Mouse (Mus musculus): ENCODE measurements around the gene Epha10. TPM values are rescaled to one million over a fixed set of nuclear protein-coding genes. Genes with fewer than 3 reads are reported as not detected.

Epha10 gene
- total RNA-seq, 1 experiment from 2014 or later, result not detected

DNA sequence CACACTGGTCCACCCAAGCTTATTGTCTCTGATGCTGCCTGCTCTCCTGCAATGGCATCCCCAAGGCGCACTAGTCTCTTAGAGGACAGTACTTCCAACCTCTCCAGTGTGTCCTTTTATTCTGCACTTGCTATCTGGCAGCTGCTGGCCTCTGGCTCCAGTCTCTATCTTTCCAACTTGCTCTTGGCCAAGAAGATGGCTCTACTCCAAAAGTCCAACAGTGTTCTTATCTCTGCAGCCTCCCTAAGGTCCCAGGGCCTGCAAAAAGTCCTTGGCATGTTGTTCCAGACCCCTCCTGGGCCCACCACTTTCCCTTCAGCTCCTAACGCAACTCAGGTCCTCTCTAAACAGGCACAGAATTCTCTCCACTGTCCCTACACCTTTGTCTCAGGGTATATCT lies 76.6 kb downstream of the Epha10 start:
- no peak for ATAC-seq (replicated peaks; ENCODE audit: insufficient number of reproducible peaks, low FRiP score, low TSS enrichment, poor library complexity, severe bottlenecking)

DNA sequence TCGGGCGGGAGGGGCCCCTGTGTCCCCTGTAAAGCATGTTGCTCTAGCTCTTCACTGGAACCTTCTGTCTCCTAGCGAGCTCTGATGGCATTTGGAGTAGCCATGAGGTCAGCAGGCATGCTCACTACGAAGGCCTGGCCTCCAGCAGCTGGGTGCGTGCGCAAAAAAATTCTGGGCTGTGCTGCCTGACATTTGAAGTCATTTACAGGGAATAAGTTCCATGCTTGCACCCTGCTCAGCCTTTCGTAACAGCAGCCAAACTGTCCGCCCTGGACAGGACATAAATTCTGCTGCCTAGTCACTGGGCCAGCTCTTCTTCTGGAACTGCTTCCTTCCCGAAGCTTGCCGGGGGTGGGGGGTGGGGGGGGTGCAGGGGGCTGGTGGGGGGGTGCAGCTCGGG lies 78.4 kb downstream of the Epha10 start:
- no peak for ATAC-seq (replicated peaks; ENCODE audit: insufficient number of reproducible peaks, low FRiP score, low TSS enrichment, poor library complexity, severe bottlenecking)

DNA sequence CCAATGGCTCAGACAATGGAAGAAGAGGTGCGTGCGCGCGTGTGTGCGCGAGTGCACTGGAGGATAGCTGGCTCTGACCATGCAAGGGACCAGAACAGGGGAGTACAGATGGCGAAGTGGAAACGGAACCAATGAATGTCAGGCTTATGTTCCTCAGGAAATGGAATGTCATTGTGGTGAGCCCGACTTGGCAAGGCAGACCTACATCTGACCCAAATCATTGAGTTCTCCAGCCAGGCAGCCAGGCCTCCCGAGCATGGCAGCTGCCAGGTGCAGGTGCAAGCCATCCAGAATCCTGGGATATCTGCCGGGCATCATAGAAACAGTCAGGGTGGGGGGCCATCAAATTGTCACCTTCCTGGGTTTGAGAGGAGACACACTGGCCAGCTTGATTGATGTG lies 80.2 kb downstream of the Epha10 start:
- no peak for ATAC-seq (replicated peaks; ENCODE audit: insufficient number of reproducible peaks, low FRiP score, low TSS enrichment, poor library complexity, severe bottlenecking)

DNA sequence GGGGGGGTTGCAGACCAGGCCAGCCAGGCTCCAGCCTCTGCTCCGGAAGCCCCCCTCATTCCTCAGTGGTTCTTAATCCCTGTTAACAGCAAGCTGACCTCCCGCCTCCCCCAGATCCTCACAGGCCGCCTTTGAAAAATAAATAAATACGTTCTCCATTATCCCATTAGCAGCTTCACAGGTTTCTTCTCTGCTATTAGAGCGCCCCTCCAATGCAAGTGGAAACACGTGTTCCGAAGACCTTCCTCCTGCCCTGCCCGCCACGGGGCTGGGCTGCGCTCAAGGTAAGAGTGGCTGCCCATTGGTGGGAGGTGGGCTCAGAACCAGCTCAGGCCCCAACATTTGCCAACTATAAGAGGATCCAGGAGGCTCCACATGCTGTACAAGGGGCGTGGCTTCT lies 81.9 kb downstream of the Epha10 start:
- ATAC-seq (replicated peaks; ENCODE audit: insufficient number of reproducible peaks, low FRiP score, low TSS enrichment, poor library complexity, severe bottlenecking), result no peak

DNA sequence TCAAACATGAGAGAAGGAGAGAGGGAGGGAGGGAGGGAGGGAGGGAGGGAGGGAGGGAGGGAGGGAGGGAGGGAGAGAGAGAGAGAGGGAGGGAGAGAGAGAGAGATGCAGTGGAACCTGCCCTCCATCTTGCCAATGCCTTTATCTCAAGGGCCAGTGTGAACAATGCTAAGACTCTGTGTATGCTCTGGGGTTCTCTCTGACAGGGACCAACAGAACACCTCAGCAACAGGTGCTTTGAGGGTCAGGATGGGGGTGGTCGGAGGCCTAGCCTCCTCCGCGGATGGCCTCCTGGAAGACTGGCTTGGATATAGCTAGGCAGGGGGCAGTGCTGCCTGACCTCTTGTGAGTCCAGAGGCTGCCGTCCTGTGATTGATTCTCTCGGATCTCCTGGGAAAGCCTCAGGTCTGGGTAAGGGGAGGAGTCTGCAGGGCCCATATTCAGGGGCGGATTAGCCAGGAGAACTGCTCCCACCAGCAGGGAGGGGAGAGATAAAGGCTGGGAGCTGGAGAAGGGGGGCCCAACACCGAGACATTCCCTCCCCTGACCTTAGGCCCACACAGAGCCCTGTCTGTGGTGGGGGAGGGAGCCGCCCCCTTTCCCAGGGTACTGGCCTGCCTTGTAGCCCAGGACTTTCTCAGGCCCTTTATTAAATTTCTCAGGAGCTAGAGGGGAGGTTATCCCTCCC lies 84.4 kb downstream of the Epha10 start:
- ATAC-seq (replicated peaks; ENCODE audit: insufficient number of reproducible peaks, low FRiP score, low TSS enrichment, poor library complexity, severe bottlenecking), result no peak

Other genes starting within 250 kb of the Epha10 start
- gene Pou3f1, start 224.1 kb upstream of the Epha10 start, total RNA-seq (2017), result not detected in 3 replicates
- 28.4 to 46.7 TPM (median 36.0 TPM) in 3 replicates for gene Utp11, start 187.3 kb upstream of the Epha10 start, total RNA-seq (2017)
- gene Fhl3, start 180.2 kb upstream of the Epha10 start, total RNA-seq (2017), result 0.76 to 5.1 TPM in 2 of 3 replicates, not detected in the other
- 67.5 to 99.3 TPM (median 98.8 TPM) in 3 replicates for gene Sf3a3, start 166.1 kb upstream of the Epha10 start, total RNA-seq (2017)
- 30.2 to 90.4 TPM (median 33.8 TPM) in 3 replicates for gene Inpp5b, start 139.0 kb upstream of the Epha10 start, total RNA-seq (2017)
- gene Mtf1, start 78.8 kb upstream of the Epha10 start, total RNA-seq (2017), result 33.8 to 50.2 TPM (median 34.0 TPM) in 3 replicates
- 28.9 to 39.6 TPM (median 38.2 TPM) in 3 replicates for gene Yrdc, start 30.2 kb upstream of the Epha10 start, total RNA-seq (2017)
- gene 1110065P20Rik, start 29.7 kb upstream of the Epha10 start, total RNA-seq (2017), result 5.5 to 6.7 TPM (median 6.5 TPM) in 3 replicates
- gene Maneal, start 18.7 kb upstream of the Epha10 start, total RNA-seq (2017), result 0.53 to 0.76 TPM in 2 of 3 replicates, not detected in the other
- 13.3 to 21.1 TPM (median 17.5 TPM) in 3 replicates for gene 9930104L06Rik, start 56.1 kb downstream of the Epha10 start, total RNA-seq (2017)
- 1.3 to 2.7 TPM (median 2.0 TPM) in 3 replicates for gene Cdca8, start 58.4 kb downstream of the Epha10 start, total RNA-seq (2017)
- gene Rspo1, start 105.5 kb downstream of the Epha10 start, total RNA-seq (2017), result not detected in 3 replicates
- gene Gnl2, start 135.7 kb downstream of the Epha10 start, total RNA-seq (2017), result 115 to 144 TPM (median 122 TPM) in 3 replicates
- 0.43 TPM in 1 of 3 replicates, not detected in the others for gene Dnali1, start 184.8 kb downstream of the Epha10 start, total RNA-seq (2017)
- 26.6 to 40.5 TPM (median 35.0 TPM) in 3 replicates for gene Snip1, start 185.8 kb downstream of the Epha10 start, total RNA-seq (2017)
- gene Meaf6, start 204.2 kb downstream of the Epha10 start, total RNA-seq (2017), result 17.3 to 37.0 TPM (median 34.6 TPM) in 3 replicates
- gene Zc3h12a, start 246.9 kb downstream of the Epha10 start, total RNA-seq (2017), result 21.4 to 36.0 TPM (median 24.0 TPM) in 3 replicates